Mouse (Mus musculus) hindbrain, embryonic 14.5 days (tissue): ENCODE results near the gene Sstr4. TPM values are rescaled to one million over a fixed set of nuclear protein-coding genes. Genes with fewer than 3 reads are reported as not detected.

ENCODE experiments used
- ATAC-seq: fragments of 200-750 bp; cut with Nextera tagmentation; 2 replicates; pipeline ENCODE4 v1.8.0; 2017; ENCODE audit warnings: moderate number of reproducible peaks, mild to moderate bottlenecking, moderate TSS enrichment, moderate library complexity; ENCODE audit not compliant: low FRiP score
- DNase-seq: peaks from one replicate; pipeline ENCODE4 v3.0.0-alpha.2; 2015; ENCODE audit warnings: low spot score
- H3K27ac ChIP-seq: fragments of 300-500 bp; sonication (generic); 2 replicates; pipeline ENCODE4 v1.5.1; 2014; ENCODE audit warnings: mild to moderate bottlenecking, moderate library complexity
- H3K27me3 ChIP-seq: fragments of 300-500 bp; sonication (generic); 2 replicates; pipeline ENCODE4 v1.6.1; 2014; ENCODE audit warnings: mild to moderate bottlenecking, low read length, mixed read lengths; ENCODE audit not compliant: control insufficient read depth, insufficient read depth
- H3K36me3 ChIP-seq: fragments of 300-500 bp; sonication (generic); replicated peaks from 2 replicates; pipeline ENCODE4 v1.6.1; 2014; ENCODE audit not compliant: control insufficient read depth, insufficient read depth
- H3K4me1 ChIP-seq: fragments of 300-500 bp; sonication (generic); replicated peaks from 2 replicates; pipeline ENCODE4 v1.6.1; 2014; ENCODE audit warnings: antibody characterized with exemption, low read length, mixed read lengths; ENCODE audit not compliant: control insufficient read depth, insufficient read depth
- H3K4me2 ChIP-seq: fragments of 300-500 bp; sonication (generic); replicated peaks from 2 replicates; pipeline ENCODE4 v1.6.1; 2014; ENCODE audit warnings: mild to moderate bottlenecking, moderate library complexity
- H3K4me3 ChIP-seq: fragments of 300-500 bp; sonication (generic); replicated peaks from 2 replicates; pipeline ENCODE4 v1.5.1; 2014; ENCODE audit warnings: mild to moderate bottlenecking, low read length
- H3K9ac ChIP-seq: fragments of 300-500 bp; sonication (generic); 2 replicates; pipeline ENCODE4 v1.6.1; 2014
- H3K9me3 ChIP-seq: fragments of 300-500 bp; sonication (generic); 2 replicates; pipeline ENCODE4 v1.6.1; 2016; ENCODE audit warnings: low read length; ENCODE audit not compliant: control insufficient read depth
- WGBS: fragments of 180-500 bp; shearing (Covaris S2); extraction: QIAGEN DNeasy Blood & Tissue Kit; methylation state at CpG from one replicate; pipeline ENCODE4 v1.1.7; 2014; 5-methylcytosine and 5-hydroxymethylcytosine counted together
- polyA plus RNA-seq: library from polyadenylated mRNA; unstranded; fragments of >200 nt; fragmentation: Nextera tagmentation; extraction: Ambion mirVana; gene quantifications from 2 replicates; pipeline ENCODE4 v1.2.1, GENCODE M21; 2014

Sstr4 gene
- polyA plus RNA-seq, 1 experiment from 2014 or later, result 3.7 TPM

DNA sequence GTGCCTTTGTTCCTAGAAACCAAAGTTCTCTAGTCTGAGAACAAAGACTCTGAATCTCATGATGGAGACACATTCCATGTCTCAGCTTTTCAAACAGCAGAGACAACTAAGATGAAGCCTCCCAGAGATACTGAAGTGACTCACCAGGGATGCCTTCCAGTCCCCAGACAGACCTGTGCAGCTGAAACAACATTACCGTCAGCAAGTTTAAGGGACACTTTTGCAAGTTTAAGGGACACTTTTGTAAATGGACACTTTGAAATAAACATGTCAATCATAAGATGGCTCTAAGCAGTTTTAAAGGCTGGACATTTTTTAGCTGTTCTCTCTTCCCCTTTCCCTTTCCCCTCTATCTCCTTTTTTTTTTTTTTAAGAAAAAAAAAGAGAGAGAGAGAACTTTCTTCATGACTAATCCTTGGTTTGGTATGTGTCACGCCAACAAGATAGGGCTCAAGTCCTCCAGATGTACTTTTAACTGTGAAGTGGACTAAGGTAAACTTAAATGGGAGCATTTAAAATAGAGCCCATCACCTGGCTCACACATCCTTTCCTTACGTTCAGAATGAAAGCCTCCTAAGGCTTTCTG lies 44.6 kb downstream of the Sstr4 start:
- Histone ChIP-seq H3K9me3 (no peaks in the 10 kb centered on the region), H3K4me2 (no peak overlapping the region), H3K9ac (no peak overlapping the region), H3K27ac (no peak overlapping the region), H3K4me3 (no peak overlapping the region), H3K27me3 (no peaks in the 10 kb centered on the region), H3K4me1 (no peaks in the 10 kb centered on the region), H3K36me3 (no peaks in the 10 kb centered on the region)
- no peak for ATAC-seq
- DNase-seq, result no peak
- 77% methylated on average over 3 of the region's 3 CpGs for WGBS

GRCm38 (mm10) chr2:148441421-148441820 lies 46.3 kb downstream of the Sstr4 start:
- H3K4me3 ChIP-seq, result peak overlapping the region; percentile 8; the same call in 1 of the 2 replicates

DNA sequence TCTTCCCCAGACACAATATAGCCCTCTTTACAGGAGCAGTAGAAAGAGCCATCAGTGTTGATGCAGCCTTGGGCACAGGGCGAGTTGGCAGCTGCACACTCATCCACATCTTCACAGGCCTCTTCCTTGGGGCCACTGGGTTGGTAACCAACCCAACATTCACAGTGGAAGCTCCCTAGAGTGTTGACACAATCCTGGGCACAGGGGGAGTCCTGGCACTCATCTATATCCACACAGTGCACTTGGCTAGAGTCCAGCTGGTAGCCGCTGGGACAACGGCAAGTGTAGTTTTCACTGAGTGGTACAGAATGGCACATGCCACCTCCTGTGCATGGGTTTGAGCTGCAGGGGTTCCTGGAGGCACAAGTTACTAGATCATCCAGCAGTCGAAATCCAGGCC lies 47.0 kb downstream of the Sstr4 start:
- ATAC-seq, result peak; percentile 44; the same call in 1 of the 2 replicates

More at GRCm38 (mm10) chr2:148441421-148441820, 46.3 kb downstream of the Sstr4 start:
- no peak for ATAC-seq
- H3K36me3 ChIP-seq, result no peaks in the 10 kb centered on the region
- H3K27me3 ChIP-seq, result no peaks in the 10 kb centered on the region
- H3K9me3 ChIP-seq, result no peaks in the 10 kb centered on the region
- no peak for DNase-seq
- no peak overlapping the region; the same call in 1 of the 2 replicates for H3K27ac ChIP-seq
- no peak overlapping the region for H3K4me2 ChIP-seq
- 93% methylated on average over 10 of the region's 10 CpGs for WGBS
- no peaks in the 10 kb centered on the region for H3K4me1 ChIP-seq
- no peak overlapping the region for H3K9ac ChIP-seq

DNA sequence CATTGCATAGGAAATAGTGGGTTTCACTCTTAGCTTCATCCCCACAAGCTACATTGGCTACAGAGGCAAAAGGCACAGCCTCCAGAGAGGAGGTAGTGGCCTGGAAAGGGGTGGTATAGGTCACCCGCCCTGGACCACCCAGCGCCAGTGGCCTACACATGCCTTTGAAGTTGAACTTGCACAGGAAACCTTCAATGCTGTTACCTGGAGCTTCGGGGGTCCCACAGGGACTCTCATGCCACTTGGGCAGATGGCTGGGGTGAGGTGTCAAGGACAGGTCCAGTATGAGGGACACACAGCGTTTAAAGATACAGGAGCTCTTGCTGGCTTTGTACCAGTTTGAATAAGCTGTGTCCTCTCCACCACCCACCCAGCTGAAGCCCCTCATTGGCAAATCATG lies 47.6 kb downstream of the Sstr4 start:
- peak overlapping the region; percentile 13; the same call in 1 of the 2 replicates for H3K4me3 ChIP-seq
- DNase-seq (no peak), ATAC-seq (peak; percentile 19; the same call in 1 of the 2 replicates)
- H3K4me1 ChIP-seq, result no peaks in the 10 kb centered on the region
- no peaks in the 10 kb centered on the region for H3K27me3 ChIP-seq
- 93% methylated on average over 4 of the region's 4 CpGs for WGBS
- H3K27ac ChIP-seq, result 0 out of 2 replicates have a peak overlapping the region, but pooled peaks have one; percentile 36
- H3K4me2 ChIP-seq, result no peak overlapping the region
- no peak overlapping the region for H3K9ac ChIP-seq
- no peaks in the 10 kb centered on the region for H3K9me3 ChIP-seq
- H3K36me3 ChIP-seq, result no peaks in the 10 kb centered on the region

More for the DNA sequence above, 47.0 kb downstream of the Sstr4 start:
- Histone ChIP-seq H3K4me3 (peak overlapping the region; percentile 13; the same call in 1 of the 2 replicates), H3K27ac (no peak overlapping the region), H3K36me3 (no peaks in the 10 kb centered on the region), H3K27me3 (no peaks in the 10 kb centered on the region), H3K9me3 (no peaks in the 10 kb centered on the region), H3K9ac (no peak overlapping the region), H3K4me2 (no peak overlapping the region), H3K4me1 (no peaks in the 10 kb centered on the region)
- no peak for DNase-seq
- 68% methylated on average over 4 of the region's 4 CpGs for WGBS

DNA sequence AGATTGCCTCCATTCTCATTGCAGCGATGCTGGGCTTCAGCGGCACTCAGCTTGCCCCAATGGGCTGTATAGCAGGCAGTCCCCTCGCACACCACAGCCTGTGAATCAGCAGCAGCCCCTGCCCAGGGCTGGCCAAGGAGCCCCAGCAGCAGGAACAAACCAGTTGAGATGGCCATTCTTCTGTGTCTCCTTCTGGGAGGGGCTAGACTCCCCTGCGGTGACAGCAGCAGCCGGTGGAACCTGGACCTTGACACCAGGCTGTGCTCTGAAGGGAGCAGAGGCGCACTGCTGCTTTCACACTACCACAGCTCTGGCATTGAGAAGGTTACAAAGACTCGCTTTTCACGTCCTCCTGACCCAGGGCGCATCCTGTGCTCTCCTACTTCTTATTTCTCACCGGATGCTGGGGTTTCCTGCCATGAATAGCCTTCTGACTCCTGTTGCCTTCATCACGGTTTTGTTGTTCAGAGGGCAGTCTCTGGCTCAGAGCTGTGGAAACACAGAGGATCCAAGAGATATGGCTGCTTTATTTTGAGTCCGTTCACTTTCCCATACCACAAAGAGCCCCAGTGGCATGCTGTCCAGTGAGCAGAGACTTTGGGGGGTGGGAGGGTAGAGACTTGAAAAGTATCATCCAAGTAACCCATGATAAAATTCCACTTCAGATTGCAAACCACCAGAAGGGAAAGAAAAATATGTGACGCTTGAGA lies 48.3 kb downstream of the Sstr4 start, which contains the start of gene Cd93:
Gene Cd93 (minus strand): TSS at position 315 of the 710 bp plus-strand sequence.
- Histone ChIP-seq H3K27me3 (no peaks in the 10 kb centered on the region), H3K36me3 (no peaks in the 10 kb centered on the region), H3K9ac (no peak within 1 kb of the TSS), H3K4me1 (no peaks in the 10 kb centered on the region), H3K4me2 (no peak within 1 kb of the TSS), H3K4me3 (peak within 1 kb of the TSS; percentile 13; the same call in 1 of the 2 replicates), H3K9me3 (no peaks in the 10 kb centered on the region), H3K27ac (peak within 1 kb of the TSS; percentile 36; the same call in 1 of the 2 replicates)
- WGBS, result 65% methylated on average over 13 of the region's 13 CpGs
- DNase-seq, result no peak
- ATAC-seq, result 0 out of 2 replicates have a peak, but pooled peaks have one; percentile 12

- no peaks in the 10 kb centered on the region for H3K36me3 ChIP-seq
- H3K4me3 ChIP-seq, result no peak overlapping the region
- H3K4me1 ChIP-seq, result no peaks in the 10 kb centered on the region
- no peak overlapping the region for H3K4me2 ChIP-seq
- H3K9me3 ChIP-seq, result no peaks in the 10 kb centered on the region
- no peaks in the 10 kb centered on the region for H3K27me3 ChIP-seq
- no peak for ATAC-seq
- H3K27ac ChIP-seq, result no peak overlapping the region
- no peak for DNase-seq
- WGBS, result 92% methylated on average over 1 of the region's 1 CpGs
- no peak overlapping the region for H3K9ac ChIP-seq
Observed at GRCm38 (mm10) chr2:148444472-148444871, 49.3 kb downstream of the Sstr4 start.

- H3K9me3 ChIP-seq, result no peaks in the 10 kb centered on the region
- no peak overlapping the region for H3K27ac ChIP-seq
- no peak overlapping the region for H3K9ac ChIP-seq
- no peak overlapping the region for H3K4me2 ChIP-seq
- H3K27me3 ChIP-seq, result no peaks in the 10 kb centered on the region
- ATAC-seq, result no peak
- no peaks in the 10 kb centered on the region for H3K36me3 ChIP-seq
- no peak overlapping the region for H3K4me3 ChIP-seq
- DNase-seq, result no peak
- no peaks in the 10 kb centered on the region for H3K4me1 ChIP-seq
- 98% methylated on average over 1 of the region's 1 CpGs for WGBS
Observed at GRCm38 (mm10) chr2:148445616-148446015, 50.5 kb downstream of the Sstr4 start.

Other genes starting within 250 kb of the Sstr4 start
- 8.2 and 8.5 TPM in 2 replicates for gene Thbd, start 12.8 kb downstream of the Sstr4 start, polyA plus RNA-seq
- 10.1 and 10.3 TPM in 2 replicates for gene Cd93, start 48.2 kb downstream of the Sstr4 start, polyA plus RNA-seq